Mouse (Mus musculus) olfactory bulb, adult 2 months (tissue): ENCODE measurements around the gene Scgn.

Source experiments
- CTCF ChIP-seq: fragments of 200-500 bp; IDR thresholded peaks from 2 replicates; pipeline ENCODE4 v1.5.1; 2012; ENCODE audit warnings: low read depth, mild to moderate bottlenecking, low read length, moderate library complexity; ENCODE audit not compliant: insufficient read depth
- POLR2A ChIP-seq: fragments of 200-500 bp; IDR thresholded peaks from 2 replicates; pipeline ENCODE4 v1.6.1; 2012; ENCODE audit warnings: mild to moderate bottlenecking, low read depth, low read length, moderate library complexity; ENCODE audit not compliant: insufficient read depth

- no peak for TF ChIP-seq POLR2A
- no peak for TF ChIP-seq CTCF
These were observed 14.5 kb upstream of the Scgn start for GRCm38 (mm10) chr13:24005528-24005927.
